Mouse (Mus musculus): Measurements from ENCODE around the gene Prkd2. TPM values are rescaled to one million over a fixed set of nuclear protein-coding genes. Genes with fewer than 3 reads are reported as not detected.

The Prkd2 gene
- polyA plus RNA-seq, 1 experiment from 2014 or later: 11.2 TPM

DNA sequence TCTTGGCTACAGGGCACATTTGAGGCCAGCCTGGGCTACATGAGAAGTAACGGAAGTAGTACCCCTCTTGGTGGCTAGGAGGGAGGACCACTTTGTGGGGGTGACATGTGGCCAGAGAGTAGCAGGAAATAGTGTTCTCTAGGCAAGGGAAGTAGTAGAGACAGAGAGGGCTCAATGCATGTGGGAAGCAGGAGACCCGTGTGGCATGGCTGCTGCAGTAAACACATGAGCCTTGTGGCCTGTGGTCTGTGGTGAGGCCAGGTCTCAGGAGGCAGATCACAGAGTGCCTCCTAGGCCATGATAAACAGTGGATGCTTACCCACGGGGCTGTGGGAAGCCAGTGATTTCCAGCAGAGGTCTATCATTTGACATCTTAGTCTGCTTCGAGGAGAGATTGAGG, 15.4 kb upstream of the Prkd2 start:
- ATAC-seq (ENCODE audit: insufficient number of reproducible peaks, insufficient read depth, low FRiP score, low read depth): no peak
- Histone ChIP-seq H3K4me2 (ENCODE audit: low read length) (no peak overlapping the region), H3K36me3 (ENCODE audit: control insufficient read depth, insufficient read depth, low read length) (peaks cover 95% of the 10 kb centered on the region), H3K9ac (ENCODE audit: low read length) (no peak overlapping the region), H3K27ac (replicated peaks in 1 of 2; ENCODE audit: control insufficient read depth in 1 of 2, insufficient read depth in 1 of 2, low read depth in 2 of 2, low read length in 2 of 2) (no peak overlapping the region), H3K4me1 (ENCODE audit: control insufficient read depth in 2 of 2, insufficient read depth in 2 of 2, low read length in 2 of 2) (peaks cover 10 to 30% of the 10 kb centered on the region in 2 experiments), H3K27me3 (ENCODE audit: control insufficient read depth, insufficient read depth, low read length) (no peaks in the 10 kb centered on the region), H3K4me3 (ENCODE audit: control insufficient read depth in 1 of 2, insufficient read depth in 1 of 2, low read depth in 1 of 2, low read length in 2 of 2) (no peak overlapping the region), H3K9me3 (ENCODE audit: control insufficient read depth, low read length) (no peaks in the 10 kb centered on the region)
- 75% methylated on average over 4 of the region's 4 CpGs for WGBS

DNA sequence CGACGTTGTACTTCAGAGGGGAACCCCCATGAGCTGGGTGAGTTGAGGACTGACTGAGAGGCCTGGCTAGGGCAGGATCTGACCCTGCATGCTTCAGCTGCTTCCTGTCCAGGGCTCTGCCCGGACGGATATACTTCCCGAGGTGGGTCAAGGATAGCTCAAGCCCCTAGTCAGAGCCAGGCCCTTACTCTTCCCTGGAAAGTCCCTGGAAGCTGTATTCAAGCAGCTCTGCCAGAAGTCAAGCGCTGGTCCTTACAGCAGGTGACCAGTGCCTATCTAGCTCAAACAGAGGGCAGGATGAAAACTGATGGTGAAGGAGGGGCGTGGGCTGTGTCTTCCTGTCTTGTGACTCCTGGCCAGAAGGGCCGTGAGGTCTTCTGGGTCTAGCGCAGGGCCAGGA, 12.3 kb upstream of the Prkd2 start:
- Histone ChIP-seq H3K4me1 (ENCODE audit: control insufficient read depth in 2 of 2, insufficient read depth in 2 of 2, low read length in 2 of 2) (peaks cover 5 to 10% of the 10 kb centered on the region in 2 experiments; a peak in 3 of 4 replicates), H3K27ac (replicated peaks in 1 of 2; ENCODE audit: control insufficient read depth in 1 of 2, insufficient read depth in 1 of 2, low read depth in 2 of 2, low read length in 2 of 2) (no peak overlapping the region), H3K27me3 (ENCODE audit: control insufficient read depth, insufficient read depth, low read length) (no peaks in the 10 kb centered on the region), H3K9ac (ENCODE audit: low read length) (no peak overlapping the region), H3K4me2 (ENCODE audit: low read length) (no peak overlapping the region), H3K9me3 (ENCODE audit: control insufficient read depth, low read length) (no peaks in the 10 kb centered on the region), H3K36me3 (ENCODE audit: control insufficient read depth, insufficient read depth, low read length) (peaks cover 100% of the 10 kb centered on the region), H3K4me3 (ENCODE audit: control insufficient read depth in 1 of 2, insufficient read depth in 1 of 2, low read depth in 1 of 2, low read length in 2 of 2) (no peak overlapping the region)
- ATAC-seq (ENCODE audit: insufficient number of reproducible peaks, insufficient read depth, low FRiP score, low read depth): no peak
- 85% methylated on average over 9 of the region's 9 CpGs for WGBS

DNA sequence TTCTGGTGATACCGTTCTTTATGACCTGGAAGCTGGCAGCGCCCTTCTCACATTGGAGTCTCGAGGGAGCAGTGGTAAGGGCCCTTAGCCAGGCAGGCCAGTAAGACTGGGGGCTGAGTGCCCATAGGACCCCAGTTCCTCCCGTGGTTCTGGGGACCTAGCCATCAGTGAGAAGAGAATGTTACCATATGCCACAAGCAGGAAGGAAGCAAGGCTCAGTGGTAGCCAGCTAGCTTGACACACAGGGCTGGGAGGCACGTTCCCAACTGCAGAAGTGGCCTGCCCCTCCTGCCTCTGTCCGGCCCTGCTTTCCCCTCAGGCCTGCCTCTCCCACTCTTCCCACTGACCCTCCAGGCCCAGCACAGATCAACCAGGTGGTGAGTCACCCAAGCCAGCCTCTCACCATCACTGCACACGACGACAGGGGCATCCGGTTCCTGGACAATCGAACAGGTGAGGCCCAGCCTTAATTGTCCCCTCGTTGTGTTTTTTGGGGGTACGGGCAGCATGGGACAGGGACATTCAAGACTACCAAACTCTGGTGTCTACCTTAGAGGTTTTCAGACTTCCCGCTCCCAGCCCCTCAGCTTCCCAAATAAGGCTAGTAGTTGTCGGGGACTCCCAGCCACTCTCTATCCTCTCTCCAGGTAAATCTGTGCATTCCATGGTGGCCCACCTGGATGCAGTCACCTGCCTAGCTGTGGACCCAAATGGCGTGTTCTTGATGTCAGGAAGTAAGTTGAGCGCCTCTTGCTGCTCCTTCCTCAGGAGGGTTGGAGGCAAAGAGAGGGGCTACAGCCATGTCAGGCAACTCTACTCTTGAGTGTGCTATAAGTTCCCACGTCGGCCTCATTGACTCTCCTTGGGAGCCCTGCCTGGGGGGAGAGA, 4.5 kb upstream of the Prkd2 start:
- Histone ChIP-seq H3K27ac (replicated peaks in 1 of 2; ENCODE audit: control insufficient read depth in 1 of 2, insufficient read depth in 1 of 2, low read depth in 2 of 2, low read length in 2 of 2) (no peak overlapping the region), H3K4me3 (ENCODE audit: control insufficient read depth in 1 of 2, insufficient read depth in 1 of 2, low read depth in 1 of 2, low read length in 2 of 2) (no peak overlapping the region), H3K36me3 (ENCODE audit: control insufficient read depth, insufficient read depth, low read length) (peaks cover 77% of the 10 kb centered on the region), H3K9ac (ENCODE audit: low read length) (no peak overlapping the region), H3K4me1 (ENCODE audit: control insufficient read depth in 2 of 2, insufficient read depth in 2 of 2, low read length in 2 of 2) (peaks cover 5% of the 10 kb centered on the region in 2 experiments; a peak in 3 of 4 replicates), H3K27me3 (ENCODE audit: control insufficient read depth, insufficient read depth, low read length) (no peaks in the 10 kb centered on the region), H3K9me3 (ENCODE audit: control insufficient read depth, low read length) (no peaks in the 10 kb centered on the region), H3K4me2 (ENCODE audit: low read length) (no peak overlapping the region)
- ATAC-seq (ENCODE audit: insufficient number of reproducible peaks, insufficient read depth, low FRiP score, low read depth): no peak
- WGBS: 87% methylated on average over 18 of the region's 18 CpGs

DNA sequence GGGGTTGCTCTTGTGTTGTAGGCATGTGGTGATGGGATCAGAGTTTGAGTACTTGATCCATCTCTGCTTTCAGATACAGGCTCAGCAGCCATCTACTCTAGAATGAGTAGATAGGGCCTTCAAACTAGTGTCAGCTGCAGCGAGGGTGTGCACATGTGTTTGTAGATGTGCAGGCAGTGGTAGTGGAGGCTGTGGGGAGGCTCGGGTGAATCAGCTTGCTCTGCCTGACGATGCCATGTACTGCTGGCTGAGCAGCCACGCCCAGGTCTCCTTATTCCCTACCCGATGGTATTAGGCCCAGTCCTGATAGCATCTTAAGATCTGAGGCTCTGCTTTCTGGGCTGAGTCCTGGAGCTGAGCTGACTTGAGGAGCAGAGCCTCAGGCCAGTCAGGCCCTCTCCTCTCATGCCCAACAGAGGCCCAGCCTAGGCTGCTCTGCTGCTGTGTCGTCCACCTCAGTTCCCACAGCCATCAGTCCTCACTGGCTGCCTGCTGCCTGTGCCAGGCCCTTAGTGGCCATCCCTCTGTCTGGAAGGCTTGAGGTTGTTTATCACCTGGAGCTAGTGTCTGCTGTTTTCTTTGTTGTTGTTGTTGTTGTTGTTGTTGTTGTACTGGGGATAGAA, 3.8 kb upstream of the Prkd2 start:
- H3K27ac ChIP-seq (replicated peaks in 1 of 2; ENCODE audit: control insufficient read depth in 1 of 2, insufficient read depth in 1 of 2, low read depth in 2 of 2, low read length in 2 of 2): no peak overlapping the region

DNA sequence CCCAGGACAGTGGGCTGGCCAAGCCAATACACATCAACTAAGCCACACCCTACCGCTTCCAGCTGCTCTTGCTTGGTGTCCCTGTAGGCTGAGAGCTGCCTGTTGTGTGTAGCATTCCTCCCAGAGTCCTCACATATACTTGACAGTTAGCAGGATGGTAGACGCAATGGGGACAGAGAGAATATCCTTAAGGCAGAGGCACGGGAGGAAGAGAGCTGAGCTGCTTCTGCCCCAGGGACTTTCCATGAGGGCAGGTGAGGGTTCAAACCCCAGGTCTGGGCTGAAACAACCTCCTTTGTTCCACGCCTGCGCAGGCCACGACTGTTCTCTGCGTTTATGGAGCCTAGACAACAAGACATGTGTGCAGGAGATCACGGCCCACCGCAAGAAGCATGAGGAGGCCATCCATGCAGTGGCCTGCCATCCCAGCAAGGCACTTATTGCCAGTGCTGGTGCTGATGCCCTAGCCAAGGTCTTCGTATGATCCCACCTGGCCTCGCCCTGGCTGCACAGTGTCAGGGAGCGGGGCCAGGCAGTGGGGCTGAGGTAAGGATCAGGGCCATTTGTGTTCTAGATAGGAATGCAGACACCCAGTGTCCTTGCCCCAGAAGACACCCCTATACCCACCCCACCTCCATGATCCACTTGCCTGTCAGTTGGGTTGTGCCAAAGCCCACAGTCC, 3.1 kb upstream of the Prkd2 start:
- Histone ChIP-seq H3K27me3 (ENCODE audit: control insufficient read depth, insufficient read depth, low read length) (no peaks in the 10 kb centered on the region), H3K9me3 (ENCODE audit: control insufficient read depth, low read length) (no peaks in the 10 kb centered on the region), H3K9ac (ENCODE audit: low read length) (no peak overlapping the region), H3K4me1 (ENCODE audit: control insufficient read depth in 2 of 2, insufficient read depth in 2 of 2, low read length in 2 of 2) (peaks cover 12% of the 10 kb centered on the region in 2 experiments; a peak in 3 of 4 replicates), H3K4me3 (ENCODE audit: control insufficient read depth in 1 of 2, insufficient read depth in 1 of 2, low read depth in 1 of 2, low read length in 2 of 2) (no peak overlapping the region), H3K36me3 (ENCODE audit: control insufficient read depth, insufficient read depth, low read length) (peaks cover 62% of the 10 kb centered on the region), H3K27ac (replicated peaks in 1 of 2; ENCODE audit: control insufficient read depth in 1 of 2, insufficient read depth in 1 of 2, low read depth in 2 of 2, low read length in 2 of 2) (no peak overlapping the region), H3K4me2 (ENCODE audit: low read length) (no peak overlapping the region)
- WGBS: 92% methylated on average over 12 of the region's 12 CpGs
- no peak for ATAC-seq (ENCODE audit: insufficient number of reproducible peaks, insufficient read depth, low FRiP score, low read depth)

More for the DNA sequence above, 3.8 kb upstream of the Prkd2 start:
- Histone ChIP-seq H3K9me3 (ENCODE audit: control insufficient read depth, low read length) (no peaks in the 10 kb centered on the region), H3K36me3 (ENCODE audit: control insufficient read depth, insufficient read depth, low read length) (peaks cover 69% of the 10 kb centered on the region), H3K9ac (ENCODE audit: low read length) (no peak overlapping the region), H3K27me3 (ENCODE audit: control insufficient read depth, insufficient read depth, low read length) (no peaks in the 10 kb centered on the region), H3K4me3 (ENCODE audit: control insufficient read depth in 1 of 2, insufficient read depth in 1 of 2, low read depth in 1 of 2, low read length in 2 of 2) (no peak overlapping the region), H3K4me2 (ENCODE audit: low read length) (no peak overlapping the region), H3K4me1 (ENCODE audit: control insufficient read depth in 2 of 2, insufficient read depth in 2 of 2, low read length in 2 of 2) (peaks cover 8 to 10% of the 10 kb centered on the region in 2 experiments; a peak in 3 of 4 replicates)
- WGBS: 77% methylated on average over 6 of the region's 6 CpGs
- ATAC-seq (ENCODE audit: insufficient number of reproducible peaks, insufficient read depth, low FRiP score, low read depth): no peak

DNA sequence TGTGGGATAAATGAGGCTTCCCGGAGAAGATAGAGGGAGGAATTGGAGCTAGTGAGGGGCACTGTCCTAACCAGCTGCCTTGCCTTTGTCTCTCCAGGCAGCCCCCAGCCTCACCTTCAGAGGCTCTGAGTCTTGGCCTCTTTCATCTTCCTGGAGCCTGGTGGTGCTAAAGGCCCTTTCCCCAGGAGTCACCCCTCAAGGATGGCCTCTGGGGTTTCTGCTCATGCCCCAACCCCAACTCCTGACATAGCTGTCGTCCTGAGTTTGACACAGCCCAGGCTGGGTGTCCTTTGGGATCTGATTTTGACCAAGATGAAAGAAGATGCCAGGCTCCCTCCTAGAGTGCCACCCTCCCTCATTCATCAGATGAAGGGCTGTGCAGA, 2.6 kb upstream of the Prkd2 start:
- H3K4me3 ChIP-seq (ENCODE audit: control insufficient read depth in 1 of 2, insufficient read depth in 1 of 2, low read depth in 1 of 2, low read length in 2 of 2): no peak overlapping the region
- H3K4me2 ChIP-seq (ENCODE audit: low read length): no peak overlapping the region
- no peaks in the 10 kb centered on the region for H3K27me3 ChIP-seq (ENCODE audit: control insufficient read depth, insufficient read depth, low read length)
- ATAC-seq (ENCODE audit: insufficient number of reproducible peaks, insufficient read depth, low FRiP score, low read depth): no peak
- no peak overlapping the region for H3K9ac ChIP-seq (ENCODE audit: low read length)
- no peaks in the 10 kb centered on the region for H3K9me3 ChIP-seq (ENCODE audit: control insufficient read depth, low read length)
- peaks cover 57% of the 10 kb centered on the region for H3K36me3 ChIP-seq (ENCODE audit: control insufficient read depth, insufficient read depth, low read length)
- 85% methylated on average over 2 of the region's 2 CpGs for WGBS
- no peak overlapping the region for H3K27ac ChIP-seq (replicated peaks in 1 of 2; ENCODE audit: control insufficient read depth in 1 of 2, insufficient read depth in 1 of 2, low read depth in 2 of 2, low read length in 2 of 2)
- peaks cover 14 to 17% of the 10 kb centered on the region in 2 experiments for H3K4me1 ChIP-seq (ENCODE audit: control insufficient read depth in 2 of 2, insufficient read depth in 2 of 2, low read length in 2 of 2)

DNA sequence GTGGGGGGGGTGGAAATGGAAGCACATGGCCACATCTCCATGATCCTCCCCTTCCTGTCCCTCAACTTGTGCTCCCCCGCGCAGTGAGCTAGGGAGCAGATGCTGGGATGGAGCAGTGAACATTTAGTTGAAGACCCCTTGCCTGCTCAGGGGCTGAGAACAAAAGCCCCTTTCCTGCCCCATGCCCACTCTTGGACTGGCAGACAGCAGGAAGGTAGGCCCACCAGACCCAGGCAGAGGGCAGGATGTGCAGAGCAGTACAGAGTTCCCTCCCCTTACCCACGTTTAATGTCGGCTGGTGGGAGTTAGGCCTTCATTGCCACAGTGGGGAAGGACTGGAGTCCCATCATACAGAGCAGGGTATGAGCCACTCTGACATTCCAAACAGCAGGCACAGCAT, 1.6 kb upstream of the Prkd2 start:
- H3K36me3 ChIP-seq (ENCODE audit: control insufficient read depth, insufficient read depth, low read length): peaks cover 50% of the 10 kb centered on the region
- no peak overlapping the region for H3K4me2 ChIP-seq (ENCODE audit: low read length)
- ATAC-seq (ENCODE audit: insufficient number of reproducible peaks, insufficient read depth, low FRiP score, low read depth): no peak
- H3K27ac ChIP-seq (replicated peaks in 1 of 2; ENCODE audit: control insufficient read depth in 1 of 2, insufficient read depth in 1 of 2, low read depth in 2 of 2, low read length in 2 of 2): peak overlapping the region in 1 of 2 experiments; percentile 87; a peak in 1 of 4 replicates
- 68% methylated on average over 4 of the region's 4 CpGs for WGBS
- no peaks in the 10 kb centered on the region for H3K9me3 ChIP-seq (ENCODE audit: control insufficient read depth, low read length)
- no peak overlapping the region for H3K9ac ChIP-seq (ENCODE audit: low read length)
- H3K4me3 ChIP-seq (ENCODE audit: control insufficient read depth in 1 of 2, insufficient read depth in 1 of 2, low read depth in 1 of 2, low read length in 2 of 2): no peak overlapping the region
- peaks cover 17 to 23% of the 10 kb centered on the region in 2 experiments for H3K4me1 ChIP-seq (ENCODE audit: control insufficient read depth in 2 of 2, insufficient read depth in 2 of 2, low read length in 2 of 2)
- no peaks in the 10 kb centered on the region for H3K27me3 ChIP-seq (ENCODE audit: control insufficient read depth, insufficient read depth, low read length)

Measured in heart, embryonic 14.5 days (tissue).